Mouse (Mus musculus) hindbrain, postnatal 0 days (tissue): ENCODE measurements around the gene Pak4. TPM values are rescaled to one million over a fixed set of nuclear protein-coding genes. Genes with fewer than 3 reads are reported as not detected.

ENCODE experiments used
- ATAC-seq: fragments of 200-750 bp; cut with Nextera tagmentation; 2 replicates; pipeline ENCODE4 v1.8.0; 2017; ENCODE audit warnings: mild to moderate bottlenecking, moderate TSS enrichment, moderate library complexity
- DNase-seq: peaks from one replicate; pipeline ENCODE4 v3.0.0-alpha.2; 2015; ENCODE audit warnings: low spot score
- H3K27ac ChIP-seq: fragments of 300-500 bp; sonication (generic); 2 replicates; pipeline ENCODE4 v1.5.1; 2014; ENCODE audit warnings: mild to moderate bottlenecking
- H3K27me3 ChIP-seq: fragments of 300-500 bp; sonication (generic); 2 replicates; pipeline ENCODE4 v1.6.1; 2014; ENCODE audit warnings: low read length, mixed read lengths; ENCODE audit not compliant: insufficient read depth
- H3K36me3 ChIP-seq: fragments of 300-500 bp; sonication (generic); 2 replicates; pipeline ENCODE4 v1.6.1; 2014; ENCODE audit warnings: low read length, mixed read lengths; ENCODE audit not compliant: insufficient read depth
- H3K4me1 ChIP-seq: fragments of 300-500 bp; sonication (generic); 2 replicates; pipeline ENCODE4 v1.6.1; 2014; ENCODE audit warnings: antibody characterized with exemption, low read length, mixed read lengths; ENCODE audit not compliant: insufficient read depth
- H3K4me2 ChIP-seq: fragments of 300-500 bp; sonication (generic); 2 replicates; pipeline ENCODE4 v1.6.1; 2014; ENCODE audit warnings: low read depth, mild to moderate bottlenecking, low read length, moderate library complexity, mixed read lengths
- H3K4me3 ChIP-seq: fragments of 300-500 bp; sonication (generic); 2 replicates; pipeline ENCODE4 v1.5.1; 2014; ENCODE audit warnings: low read length
- H3K9ac ChIP-seq: fragments of 300-500 bp; sonication (generic); replicated peaks from 2 replicates; pipeline ENCODE4 v1.6.1; 2014; ENCODE audit warnings: mild to moderate bottlenecking, low read length, moderate library complexity, mixed read lengths
- H3K9me3 ChIP-seq: fragments of 300-500 bp; sonication (generic); 2 replicates; pipeline ENCODE4 v1.6.1; 2016; ENCODE audit warnings: low read length, mixed read lengths
- CTCF ChIP-seq: IDR thresholded peaks from 2 replicates; pipeline ENCODE4 v1.5.1; 2016; ENCODE audit warnings: antibody characterized with exemption, control low read depth, low read depth
- WGBS: fragments of 180-500 bp; shearing (Covaris S2); extraction: QIAGEN DNeasy Blood & Tissue Kit; methylation state at CpG from one replicate; pipeline ENCODE4 v1.1.7; 2014; 5-methylcytosine and 5-hydroxymethylcytosine counted together
- polyA plus RNA-seq: library from polyadenylated mRNA; unstranded; fragments of >200 nt; fragmentation: Nextera tagmentation; extraction: Ambion mirVana; gene quantifications from 2 replicates; pipeline ENCODE4 v1.2.1, GENCODE M21; 2015
- total RNA-seq: library from RNA; depleted of rRNA; stranded (reverse); fragments of >200 nt; gene quantifications from 2 replicates; pipeline ENCODE4 v1.2.3, GENCODE M21; 2014

Gene Pak4
- total and polyA plus RNA-seq, 2 experiments from 2014 or later = 13.2 to 20.3 TPM

GRCm38 (mm10) chr7:28567539-28567938 is 30.4 kb downstream of the Pak4 start:
- Histone ChIP-seq H3K27ac (no peak overlapping the region), H3K9me3 (no peaks in the 10 kb centered on the region), H3K4me3 (no peak overlapping the region), H3K4me1 (peaks cover 14% of the 10 kb centered on the region), H3K9ac (no peak overlapping the region), H3K4me2 (no peak overlapping the region), H3K36me3 (peaks cover 19% of the 10 kb centered on the region), H3K27me3 (no peaks in the 10 kb centered on the region)
- TF ChIP-seq CTCF = no peak
- DNase-seq (no peak), ATAC-seq (no peak)
- 94% methylated on average over 4 of the region's 4 CpGs for WGBS

GRCm38 (mm10) chr7:28565407-28565806 is 32.6 kb downstream of the Pak4 start:
- Histone ChIP-seq H3K9ac (no peak overlapping the region), H3K27me3 (no peaks in the 10 kb centered on the region), H3K27ac (no peak overlapping the region), H3K4me2 (no peak overlapping the region), H3K9me3 (no peaks in the 10 kb centered on the region), H3K4me3 (no peak overlapping the region), H3K36me3 (peaks cover 30% of the 10 kb centered on the region), H3K4me1 (peaks cover 6% of the 10 kb centered on the region)
- ATAC-seq = no peak
- no peak for TF ChIP-seq CTCF
- WGBS = 56% methylated on average over 5 of the region's 5 CpGs
- no peak for DNase-seq

GRCm38 (mm10) chr7:28562951-28563350 is 35.0 kb downstream of the Pak4 start:
- Histone ChIP-seq H3K9me3 (no peaks in the 10 kb centered on the region), H3K27me3 (no peaks in the 10 kb centered on the region), H3K4me3 (no peak overlapping the region), H3K36me3 (peaks cover 31% of the 10 kb centered on the region), H3K4me1 (no peaks in the 10 kb centered on the region), H3K4me2 (no peak overlapping the region), H3K9ac (no peak overlapping the region), H3K27ac (no peak overlapping the region)
- TF ChIP-seq CTCF = no peak
- WGBS = 92% methylated on average over 13 of the region's 13 CpGs
- ATAC-seq (no peak), DNase-seq (no peak)

GRCm38 (mm10) chr7:28562371-28562770 is 35.6 kb downstream of the Pak4 start:
- Histone ChIP-seq H3K4me2 (no peak overlapping the region), H3K27me3 (no peaks in the 10 kb centered on the region), H3K4me3 (no peak overlapping the region), H3K9me3 (no peaks in the 10 kb centered on the region), H3K4me1 (no peaks in the 10 kb centered on the region), H3K9ac (no peak overlapping the region), H3K36me3 (peaks cover 25% of the 10 kb centered on the region), H3K27ac (no peak overlapping the region)
- ATAC-seq = no peak
- 80% methylated on average over 13 of the region's 13 CpGs for WGBS
- no peak for TF ChIP-seq CTCF
- no peak for DNase-seq

- ATAC-seq (no peak), DNase-seq (no peak)
- Histone ChIP-seq H3K36me3 (peaks cover 21% of the 10 kb centered on the region), H3K27me3 (no peaks in the 10 kb centered on the region), H3K9me3 (no peaks in the 10 kb centered on the region), H3K4me3 (no peak overlapping the region), H3K9ac (no peak overlapping the region), H3K27ac (no peak overlapping the region), H3K4me2 (no peak overlapping the region), H3K4me1 (no peaks in the 10 kb centered on the region)
- TF ChIP-seq CTCF = no peak
- WGBS = 84% methylated on average over 11 of the region's 11 CpGs
These were observed 36.0 kb downstream of the Pak4 start for GRCm38 (mm10) chr7:28561967-28562366.

- Histone ChIP-seq H3K27ac (no peak overlapping the region), H3K9ac (no peak overlapping the region), H3K27me3 (no peaks in the 10 kb centered on the region), H3K4me1 (no peaks in the 10 kb centered on the region), H3K4me3 (no peak overlapping the region), H3K36me3 (peaks cover 21% of the 10 kb centered on the region), H3K4me2 (no peak overlapping the region), H3K9me3 (no peaks in the 10 kb centered on the region)
- ATAC-seq = no peak
- no peak for DNase-seq
- TF ChIP-seq CTCF = no peak
- WGBS = 95% methylated on average over 10 of the region's 10 CpGs
These were observed 37.1 kb downstream of the Pak4 start for GRCm38 (mm10) chr7:28560856-28561255.

- 46% methylated on average over 4 of the region's 4 CpGs for WGBS
- Histone ChIP-seq H3K4me3 (no peak overlapping the region), H3K27ac (no peak overlapping the region), H3K36me3 (peaks cover 13% of the 10 kb centered on the region), H3K9me3 (no peaks in the 10 kb centered on the region), H3K4me2 (no peak overlapping the region), H3K27me3 (no peaks in the 10 kb centered on the region), H3K4me1 (no peaks in the 10 kb centered on the region), H3K9ac (no peak overlapping the region)
- DNase-seq (peak; percentile 25), ATAC-seq (no peak)
- TF ChIP-seq CTCF = no peak
These were observed 39.5 kb downstream of the Pak4 start for GRCm38 (mm10) chr7:28558486-28558885.
